Mouse (Mus musculus) ZHBTc4 (cell line): ENCODE measurements around the gene Cacng7.
"Not testable (repeated sequence)": the region's sequence is repeated elsewhere in the genome, so short reads cannot be mapped to it uniquely, and the experiment has no call there.

ENCODE experiments used
- DNase-seq: peaks from one replicate; pipeline ENCODE4 v3.0.0-alpha.2; 2011; ENCODE audit warnings: low read depth, low spot score

The Cacng7 gene

GRCm38 (mm10) chr7:3332619-3333521 is at the start of gene Cacng7:
Cacng7 (plus strand) TSS chr7:3332955.
- DNase-seq, result peak; percentile 60

GRCm38 (mm10) chr7:3283081-3283875 is 49.5 kb upstream of the Cacng7 start:
- peak; percentile 33 for DNase-seq

GRCm38 (mm10) chr7:3284604-3285003 is 48.2 kb upstream of the Cacng7 start:
- no peak for DNase-seq

GRCm38 (mm10) chr7:3286036-3286435 is 46.7 kb upstream of the Cacng7 start:
- DNase-seq, result no peak

GRCm38 (mm10) chr7:3287186-3287585 is 45.6 kb upstream of the Cacng7 start:
- no peak for DNase-seq

GRCm38 (mm10) chr7:3288976-3289970 is 43.5 kb upstream of the Cacng7 start, which contains the start of the genes Myadm and Prkcg:
Myadm (plus strand) TSS chr7:3289080.
Prkcg (plus strand) TSS chr7:3289179.
- peak; percentile 93 for DNase-seq

GRCm38 (mm10) chr7:3290257-3291033 is 42.3 kb upstream of the Cacng7 start:
- peak; percentile 97 for DNase-seq

- peak; percentile 71 for DNase-seq
Observed at GRCm38 (mm10) chr7:3291197-3291596, 41.6 kb upstream of the Cacng7 start.

GRCm38 (mm10) chr7:3291764-3292163 is 41.0 kb upstream of the Cacng7 start:
- DNase-seq, result no peak

GRCm38 (mm10) chr7:3292271-3292670 is 40.5 kb upstream of the Cacng7 start:
- DNase-seq, result not testable (repeated sequence)

GRCm38 (mm10) chr7:3292791-3293190 is 40.0 kb upstream of the Cacng7 start:
- peak; percentile 98 for DNase-seq

GRCm38 (mm10) chr7:3294794-3295193 is 38.0 kb upstream of the Cacng7 start:
- DNase-seq, result no peak

GRCm38 (mm10) chr7:3295321-3296110 is 37.2 kb upstream of the Cacng7 start:
- no peak for DNase-seq

- DNase-seq, result no peak
Observed at GRCm38 (mm10) chr7:3296711-3297110, 36.0 kb upstream of the Cacng7 start.

GRCm38 (mm10) chr7:3299941-3300617 is 32.7 kb upstream of the Cacng7 start:
- peak; percentile 93 for DNase-seq

- DNase-seq, result peak; percentile 64
Observed at GRCm38 (mm10) chr7:3300891-3301627, 31.7 kb upstream of the Cacng7 start.

GRCm38 (mm10) chr7:3301628-3302555 is 30.9 kb upstream of the Cacng7 start:
- DNase-seq, result peak; percentile 68
